14 mouse cellular contexts compared by ENCODE assay signal in the genomic region with DNA sequence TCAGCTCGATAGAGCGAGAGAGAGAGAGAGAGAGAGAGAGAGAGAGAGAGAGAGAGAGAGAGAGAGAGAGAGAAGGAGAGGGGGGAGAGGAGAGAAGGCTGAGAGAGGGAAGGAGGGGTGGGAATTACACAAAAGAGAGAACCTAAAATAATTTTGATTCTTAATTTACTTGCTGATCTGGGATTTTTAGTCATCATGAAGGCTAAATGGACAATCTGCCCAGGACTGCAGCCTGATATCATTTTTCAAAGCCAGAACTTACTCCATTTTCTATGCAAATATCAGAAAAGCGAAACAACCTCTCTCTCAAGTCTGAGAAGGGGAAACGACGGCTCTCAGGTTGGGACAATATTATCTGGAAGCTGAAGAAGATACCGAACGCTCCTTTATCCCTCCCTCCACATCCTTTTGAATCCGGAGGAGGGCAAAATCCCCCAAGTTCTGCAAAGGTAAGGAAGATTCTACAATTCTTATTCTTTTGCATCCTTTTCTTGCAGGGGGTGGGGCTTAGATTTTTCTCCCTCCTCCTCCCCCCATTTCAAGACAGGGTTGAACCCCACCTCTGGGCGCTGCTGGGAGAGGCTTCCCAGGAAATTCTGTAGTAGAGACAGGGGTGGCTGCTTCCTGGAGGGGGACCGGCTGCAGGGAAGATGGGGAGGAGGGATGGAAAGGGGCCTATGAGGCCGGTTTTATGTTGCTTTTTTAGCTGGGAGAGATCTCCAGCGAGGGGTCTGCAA. TPM values are rescaled to one million over a fixed set of nuclear protein-coding genes. Genes with fewer than 3 reads are reported as not detected.
DNase-seq lines count a peak whose midpoint lies in the region; ATAC-seq and TF ChIP-seq lines count a peak whose summit lies in the region.
"Had no signal": no experiment of that assay in that cellular context is flagged by ENCODE, and none has a peak within 500 bp of the region (broad histone marks: within the 10 kb centered on the region; RNA-seq: fewer than 3 reads in every experiment).

No protein-coding gene starts in this region.

- no peak for TF ChIP-seq POLR2A in limb, embryonic 14.5 days (IDR thresholded peaks at IDR 0.05; ENCODE audit: borderline replicate concordance, extremely low read depth, insufficient read depth, insufficient read length)

- no peaks in the 10 kb centered on the region for H3K79me2 ChIP-seq in C2C12 (ENCODE audit: control insufficient read depth, insufficient read depth)

- 9% methylated on average over 12 of the region's 12 CpGs for WGBS in intestine, embryonic 15.5 days
- WGBS in limb, embryonic 14.5 days = 3% methylated on average over 12 of the region's 12 CpGs

- no peaks in the 10 kb centered on the region for H3K79me3 ChIP-seq in C2C12 (ENCODE audit: low read depth)

- H3K4me1 ChIP-seq in intestine, embryonic 15.5 days (replicated peaks) = peaks cover 25% of the 10 kb centered on the region
- H3K4me1 ChIP-seq in limb, embryonic 14.5 days (ENCODE audit: control insufficient read depth, insufficient read depth, low read length) = no peaks in the 10 kb centered on the region
- H3K4me1 ChIP-seq: midbrain, embryonic 15.5 days had no signal

- H3ac ChIP-seq in C2C12 (ENCODE audit: control insufficient read depth, insufficient read length, low read depth) = peak overlapping the region; percentile 52

- no peak for DNase-seq in gastrocnemius, adult 2 months
- no peak for DNase-seq in gastrocnemius, postnatal 36 days
- no peak for DNase-seq in limb, embryonic 14.5 days (ENCODE audit: low spot score)
- DNase-seq in natural killer cell, adult 2 months (ENCODE audit: low spot score in 2 of 2) = no peak
- no peak for DNase-seq in right cerebral cortex, postnatal 14 days
- DNase-seq: retina, postnatal 1 day had no signal

- no peaks in the 10 kb centered on the region for H3K9me3 ChIP-seq in intestine, embryonic 15.5 days
- no peaks in the 10 kb centered on the region for H3K9me3 ChIP-seq in limb, embryonic 14.5 days (ENCODE audit: control insufficient read depth, low read length)
- H3K9me3 ChIP-seq: heart, embryonic 12.5 days; midbrain, embryonic 15.5 days had no signal

- H3K4me3 ChIP-seq in gastrocnemius, adult 2 months = peak overlapping the region; percentile 69
- H3K4me3 ChIP-seq in C2C12 (ENCODE audit: insufficient read depth, poor library complexity, severe bottlenecking) = no peak overlapping the region
- H3K4me3 ChIP-seq in intestine, embryonic 15.5 days (replicated peaks) = peak overlapping the region; percentile 51
- peak overlapping the region; percentile 20 for H3K4me3 ChIP-seq in limb, embryonic 14.5 days (replicated peaks; ENCODE audit: low read length)
- H3K4me3 ChIP-seq: heart, embryonic 12.5 days; midbrain, embryonic 15.5 days had no signal

- H3K9ac ChIP-seq in intestine, embryonic 15.5 days = peak overlapping the region; percentile 59
- H3K9ac ChIP-seq in limb, embryonic 14.5 days (ENCODE audit: low read depth, low read length, severe bottlenecking) = no peak overlapping the region
- H3K9ac ChIP-seq: heart, embryonic 12.5 days; midbrain, embryonic 15.5 days had no signal

- no peak for ATAC-seq in intestine, embryonic 15.5 days
- ATAC-seq in limb, embryonic 14.5 days (ENCODE audit: low FRiP score, low read depth) = no peak
- no peak for ATAC-seq in granulocyte monocyte progenitor cell, adult 5-6 weeks (replicated peaks; ENCODE audit: poor library complexity, severe bottlenecking)
- ATAC-seq: midbrain, embryonic 15.5 days had no signal

- H3K4me2 ChIP-seq in intestine, embryonic 15.5 days (replicated peaks) = peak overlapping the region; percentile 74
- H3K4me2 ChIP-seq in limb, embryonic 14.5 days (replicated peaks; ENCODE audit: low read depth, low read length, severe bottlenecking) = no peak overlapping the region
- H3K4me2 ChIP-seq: heart, embryonic 12.5 days; midbrain, embryonic 15.5 days had no signal

- peaks cover 88% of the 10 kb centered on the region for H3K27me3 ChIP-seq in C2C12 (ENCODE audit: control insufficient read depth, insufficient read depth, insufficient read length)
- H3K27me3 ChIP-seq in intestine, embryonic 15.5 days (replicated peaks) = peaks cover 70% of the 10 kb centered on the region
- H3K27me3 ChIP-seq in limb, embryonic 14.5 days (ENCODE audit: control insufficient read depth, insufficient read depth, low read length) = peaks cover 99% of the 10 kb centered on the region

- intact Hi-C loops in gastrocnemius, adult 2 months (cut with DNase I) = loop anchor here (1.0 kb wide), 1 partner anchor 8 kb away; no protein-coding TSS in a partner anchor
- intact Hi-C loops in gastrocnemius, postnatal 36 days (cut with DNase I) = no loop called here

- H3K27ac ChIP-seq in gastrocnemius, adult 2 months = peak overlapping the region; percentile 77
- peak overlapping the region; percentile 85 for H3K27ac ChIP-seq in intestine, embryonic 15.5 days
- no peak overlapping the region for H3K27ac ChIP-seq in limb, embryonic 14.5 days (replicated peaks; ENCODE audit: low read depth, low read length)
- H3K27ac ChIP-seq: midbrain, embryonic 15.5 days had no signal

- no peaks in the 10 kb centered on the region for H3K36me3 ChIP-seq in C2C12 (ENCODE audit: control insufficient read depth, insufficient read depth)
- H3K36me3 ChIP-seq in intestine, embryonic 15.5 days = no peaks in the 10 kb centered on the region
- no peaks in the 10 kb centered on the region for H3K36me3 ChIP-seq in limb, embryonic 14.5 days (ENCODE audit: control insufficient read depth, insufficient read depth, low read length)
- H3K36me3 ChIP-seq: heart, embryonic 12.5 days; midbrain, embryonic 15.5 days had no signal

- TF ChIP-seq CTCF in gastrocnemius, adult 2 months (IDR thresholded peaks at IDR 0.05) = no peak
- no peak for TF ChIP-seq CTCF in C2C12 (IDR thresholded peaks at IDR 0.05; ENCODE audit: control insufficient read depth, insufficient read depth, insufficient read length)

TF ChIP-seq in C2C12, 6 proteins besides CTCF, POLR2A, EP300 and RAD21:
- no peak for TF ChIP-seq CEBPB (IDR thresholded peaks at IDR 0.05; ENCODE audit: low read depth)
TF ChIP-seq in C2C12: peak in this region for 0.

RNA-seq across cellular contexts. Expression of a gene that starts 0.5 kb away (rescaled TPM):
- total RNA-seq in gastrocnemius, adult 2 months (2021) = under 1 TPM; 0.56 to 0.64 TPM
- under 1 TPM; 0.38 to 0.54 TPM for total RNA-seq in gastrocnemius, postnatal 36 days (2021)
- 0.05 TPM for polyA plus RNA-seq in C2C12 (2012; fragmentation: generic; extraction: Trizol)
- 14.4 and 16.1 TPM in 2 replicates for polyA plus RNA-seq in intestine, embryonic 15.5 days (2015; fragmentation: Nextera tagmentation; extraction: Ambion mirVana)
- 2.2 and 2.8 TPM in 2 replicates for polyA plus RNA-seq in limb, embryonic 14.5 days (2012; rRNA removed)
- polyA plus RNA-seq in limb, embryonic 14.5 days (2014; fragmentation: Nextera tagmentation; extraction: Ambion mirVana) = 0.30 and 0.61 TPM in 2 replicates
- total RNA-seq in granulocyte monocyte progenitor cell, adult 5-6 weeks (2014; fragmentation: Nextera tagmentation) = not detected in 2 replicates
- not detected in 2 replicates for total RNA-seq in granulocyte monocyte progenitor cell, adult 5-6 weeks (2017)
- total RNA-seq: layer of hippocampus, adult 8-10 months had no signal
- polyA plus RNA-seq: frontal cortex, adult 2 months; heart, embryonic 12.5 days had no signal

RNA-seq across cellular contexts. Expression of a gene that starts 6.3 kb away (rescaled TPM):
- total RNA-seq in gastrocnemius, adult 2 months (2021) = under 1 TPM; 0.47 to 0.56 TPM
- under 1 TPM; 0.39 to 0.41 TPM for total RNA-seq in gastrocnemius, postnatal 36 days (2021)
- polyA plus RNA-seq in C2C12 (2012; fragmentation: generic; extraction: Trizol) = 0.04 TPM
- polyA plus RNA-seq in intestine, embryonic 15.5 days (2015; fragmentation: Nextera tagmentation; extraction: Ambion mirVana) = 10.7 and 12.4 TPM in 2 replicates
- 2.0 and 2.7 TPM in 2 replicates for polyA plus RNA-seq in limb, embryonic 14.5 days (2012; rRNA removed)
- polyA plus RNA-seq in limb, embryonic 14.5 days (2014; fragmentation: Nextera tagmentation; extraction: Ambion mirVana) = 2.2 and 4.4 TPM in 2 replicates
- not detected in 2 replicates for total RNA-seq in granulocyte monocyte progenitor cell, adult 5-6 weeks (2014; fragmentation: Nextera tagmentation)
- not detected in 2 replicates for total RNA-seq in granulocyte monocyte progenitor cell, adult 5-6 weeks (2017)
- total RNA-seq: layer of hippocampus, adult 8-10 months had no signal
- polyA plus RNA-seq: frontal cortex, adult 2 months; midbrain, embryonic 15.5 days had no signal

RNA-seq across cellular contexts. Expression of a gene that starts 10.4 kb away (rescaled TPM):
- total RNA-seq in gastrocnemius, adult 2 months (2021) = under 1 TPM; 0.26 to 0.28 TPM
- total RNA-seq in gastrocnemius, postnatal 36 days (2021) = under 1 TPM; 0.52 to 0.61 TPM
- polyA plus RNA-seq in C2C12 (2012; fragmentation: generic; extraction: Trizol) = not detected
- 27.2 and 31.3 TPM in 2 replicates for polyA plus RNA-seq in intestine, embryonic 15.5 days (2015; fragmentation: Nextera tagmentation; extraction: Ambion mirVana)
- polyA plus RNA-seq in limb, embryonic 14.5 days (2012; rRNA removed) = 1.8 TPM in 2 replicates
- 0.51 and 0.85 TPM in 2 replicates for polyA plus RNA-seq in limb, embryonic 14.5 days (2014; fragmentation: Nextera tagmentation; extraction: Ambion mirVana)
- total RNA-seq in granulocyte monocyte progenitor cell, adult 5-6 weeks (2014; fragmentation: Nextera tagmentation) = not detected in 2 replicates
- total RNA-seq in granulocyte monocyte progenitor cell, adult 5-6 weeks (2017) = 0.05 TPM in 1 of 2 replicates, not detected in the other
- total RNA-seq: layer of hippocampus, adult 8-10 months had no signal
- polyA plus RNA-seq: frontal cortex, adult 2 months had no signal

RNA-seq across cellular contexts. Expression of a gene that starts 11.0 kb away (rescaled TPM):
- total RNA-seq in gastrocnemius, adult 2 months (2021) = under 1 TPM; 0.14 to 0.23 TPM
- under 1 TPM; 0.15 TPM for total RNA-seq in gastrocnemius, postnatal 36 days (2021)
- polyA plus RNA-seq in C2C12 (2012; fragmentation: generic; extraction: Trizol) = 0.02 TPM
- 1.1 and 1.5 TPM in 2 replicates for polyA plus RNA-seq in intestine, embryonic 15.5 days (2015; fragmentation: Nextera tagmentation; extraction: Ambion mirVana)
- 2.1 and 2.3 TPM in 2 replicates for polyA plus RNA-seq in limb, embryonic 14.5 days (2012; rRNA removed)
- 0.10 and 0.43 TPM in 2 replicates for polyA plus RNA-seq in limb, embryonic 14.5 days (2014; fragmentation: Nextera tagmentation; extraction: Ambion mirVana)
- total RNA-seq in granulocyte monocyte progenitor cell, adult 5-6 weeks (2014; fragmentation: Nextera tagmentation) = not detected in 2 replicates
- not detected in 2 replicates for total RNA-seq in granulocyte monocyte progenitor cell, adult 5-6 weeks (2017)
- total RNA-seq: layer of hippocampus, adult 8-10 months had no signal
- polyA plus RNA-seq: frontal cortex, adult 2 months; heart, embryonic 12.5 days; liver, embryonic 16.5 days; midbrain, embryonic 15.5 days had no signal

RNA-seq across cellular contexts. Expression of a gene that starts 21.5 kb away (rescaled TPM):
- under 1 TPM in 1 of 2 experiments, not detected in 1; 0.14 TPM for total RNA-seq in gastrocnemius, adult 2 months (2021)
- under 1 TPM in 1 of 2 experiments, not detected in 1; 0.10 TPM for total RNA-seq in gastrocnemius, postnatal 36 days (2021)
- polyA plus RNA-seq in C2C12 (2012; fragmentation: generic; extraction: Trizol) = not detected
- 1.2 and 1.3 TPM in 2 replicates for polyA plus RNA-seq in intestine, embryonic 15.5 days (2015; fragmentation: Nextera tagmentation; extraction: Ambion mirVana)
- polyA plus RNA-seq in limb, embryonic 14.5 days (2012; rRNA removed) = 3.2 and 4.4 TPM in 2 replicates
- 1.1 and 1.2 TPM in 2 replicates for polyA plus RNA-seq in limb, embryonic 14.5 days (2014; fragmentation: Nextera tagmentation; extraction: Ambion mirVana)
- total RNA-seq in granulocyte monocyte progenitor cell, adult 5-6 weeks (2014; fragmentation: Nextera tagmentation) = not detected in 2 replicates
- total RNA-seq in granulocyte monocyte progenitor cell, adult 5-6 weeks (2017) = not detected in 2 replicates
- total RNA-seq: layer of hippocampus, adult 8-10 months had no signal
- polyA plus RNA-seq: frontal cortex, adult 2 months; liver, embryonic 16.5 days; midbrain, embryonic 15.5 days had no signal
